Mouse (Mus musculus): Measurements from ENCODE around the gene Myo9a. TPM values are rescaled to one million over a fixed set of nuclear protein-coding genes. Genes with fewer than 3 reads are reported as not detected.

Myo9a gene
- polyA plus RNA-seq (2014; fragmentation: Illumina TruSeq; extraction: RNeasy Lipid Tissue Mini Kit (QIAGEN cat#74804); ENCODE audit: low read depth, low replicate concordance) = 8.3 TPM

DNA sequence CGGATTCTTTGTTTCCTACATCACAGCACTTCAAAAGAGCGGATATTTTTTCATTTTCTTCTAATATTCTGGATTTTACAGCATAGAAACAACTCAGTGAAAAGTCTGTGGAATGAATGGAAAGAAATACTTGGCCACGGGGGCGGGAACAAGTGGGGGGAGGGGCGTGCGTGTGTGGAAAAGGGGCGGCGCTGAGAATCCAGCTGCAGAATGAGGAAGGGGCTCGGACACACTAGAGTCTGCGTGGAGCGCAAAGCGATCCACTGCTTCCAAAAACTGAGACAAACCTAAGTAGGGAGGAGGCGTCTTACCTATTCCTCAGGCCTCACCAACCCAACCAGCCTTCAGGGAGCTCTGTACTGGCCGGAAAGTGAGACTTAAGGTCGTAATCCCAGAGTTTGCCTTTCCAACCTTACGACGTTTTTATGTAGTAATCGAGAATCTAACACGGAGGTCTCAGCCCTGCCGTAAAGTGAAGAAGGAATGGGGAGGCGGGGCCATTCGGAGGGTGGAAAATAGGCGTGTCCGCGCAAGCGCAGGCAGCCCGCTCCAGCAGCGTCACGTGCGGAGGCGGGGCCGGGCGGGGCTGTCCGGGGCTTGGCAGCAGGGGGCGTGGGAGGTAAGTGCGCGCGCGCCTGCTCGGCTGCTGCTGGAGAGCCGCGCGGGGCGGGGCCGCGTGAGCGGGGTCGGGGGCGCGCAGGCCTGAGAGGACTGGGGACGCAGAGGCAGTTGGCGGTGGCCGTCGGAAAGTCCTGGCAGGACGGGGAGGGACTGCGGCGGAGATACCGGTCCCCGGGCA, at the start of gene Myo9a, which contains the start of gene Senp8:
Myo9a (plus strand) TSS at position 630 of the 799 bp plus-strand sequence.
Senp8 (minus strand) TSS at position 444 of the 799 bp plus-strand sequence.

GRCm38 (mm10) chr9:59960559-59960958, 209.9 kb downstream of the Myo9a start, which contains the start of gene Nr2e3:
Gene Nr2e3 (minus strand): TSS chr9:59960659.

Other genes with a start within 250 kb of the Myo9a start
- gene Hexa, start 211.4 kb upstream of the Myo9a start, polyA plus RNA-seq (2014; fragmentation: Illumina TruSeq; extraction: RNeasy Lipid Tissue Mini Kit (QIAGEN cat#74804); ENCODE audit: low read depth, low replicate concordance) = 116 TPM
- 2.3 TPM for gene Tmem202, start 211.0 kb upstream of the Myo9a start, polyA plus RNA-seq (2014; fragmentation: Illumina TruSeq; extraction: RNeasy Lipid Tissue Mini Kit (QIAGEN cat#74804); ENCODE audit: low read depth, low replicate concordance)
- not detected for gene Celf6, start 173.0 kb upstream of the Myo9a start, polyA plus RNA-seq (2014; fragmentation: Illumina TruSeq; extraction: RNeasy Lipid Tissue Mini Kit (QIAGEN cat#74804); ENCODE audit: low read depth, low replicate concordance)
- gene Parp6, start 133.6 kb upstream of the Myo9a start, polyA plus RNA-seq (2014; fragmentation: Illumina TruSeq; extraction: RNeasy Lipid Tissue Mini Kit (QIAGEN cat#74804); ENCODE audit: low read depth, low replicate concordance) = 24.4 TPM
- gene Pkm, start 94.5 kb upstream of the Myo9a start, polyA plus RNA-seq (2014; fragmentation: Illumina TruSeq; extraction: RNeasy Lipid Tissue Mini Kit (QIAGEN cat#74804); ENCODE audit: low read depth, low replicate concordance) = 325 TPM
- 26.5 TPM for gene Gramd2, start 70.8 kb upstream of the Myo9a start, polyA plus RNA-seq (2014; fragmentation: Illumina TruSeq; extraction: RNeasy Lipid Tissue Mini Kit (QIAGEN cat#74804); ENCODE audit: low read depth, low replicate concordance)
- 10.4 TPM for gene Senp8, start 186 bp upstream of the Myo9a start, polyA plus RNA-seq (2014; fragmentation: Illumina TruSeq; extraction: RNeasy Lipid Tissue Mini Kit (QIAGEN cat#74804); ENCODE audit: low read depth, low replicate concordance)
- gene Nr2e3, start 209.8 kb downstream of the Myo9a start, polyA plus RNA-seq (2014; fragmentation: Illumina TruSeq; extraction: RNeasy Lipid Tissue Mini Kit (QIAGEN cat#74804); ENCODE audit: low read depth, low replicate concordance) = not detected

Measured in adipose tissue, adult 10 weeks (tissue).